Mouse (Mus musculus) effector memory CD4-positive, alpha-beta T cell, adult 5 months (primary cell): Measurements from ENCODE around the gene Dtl. TPM values are rescaled to one million over a fixed set of nuclear protein-coding genes. Genes with fewer than 3 reads are reported as not detected.

Source experiments
- polyA plus RNA-seq: library from polyadenylated mRNA; unstranded; fragments of 100-300 nt; shearing (Covaris generic); gene quantifications from one replicate; pipeline ENCODE4 v1.2.1, GENCODE M21; 2017

Dtl gene
- 4.4 TPM for polyA plus RNA-seq

DNA sequence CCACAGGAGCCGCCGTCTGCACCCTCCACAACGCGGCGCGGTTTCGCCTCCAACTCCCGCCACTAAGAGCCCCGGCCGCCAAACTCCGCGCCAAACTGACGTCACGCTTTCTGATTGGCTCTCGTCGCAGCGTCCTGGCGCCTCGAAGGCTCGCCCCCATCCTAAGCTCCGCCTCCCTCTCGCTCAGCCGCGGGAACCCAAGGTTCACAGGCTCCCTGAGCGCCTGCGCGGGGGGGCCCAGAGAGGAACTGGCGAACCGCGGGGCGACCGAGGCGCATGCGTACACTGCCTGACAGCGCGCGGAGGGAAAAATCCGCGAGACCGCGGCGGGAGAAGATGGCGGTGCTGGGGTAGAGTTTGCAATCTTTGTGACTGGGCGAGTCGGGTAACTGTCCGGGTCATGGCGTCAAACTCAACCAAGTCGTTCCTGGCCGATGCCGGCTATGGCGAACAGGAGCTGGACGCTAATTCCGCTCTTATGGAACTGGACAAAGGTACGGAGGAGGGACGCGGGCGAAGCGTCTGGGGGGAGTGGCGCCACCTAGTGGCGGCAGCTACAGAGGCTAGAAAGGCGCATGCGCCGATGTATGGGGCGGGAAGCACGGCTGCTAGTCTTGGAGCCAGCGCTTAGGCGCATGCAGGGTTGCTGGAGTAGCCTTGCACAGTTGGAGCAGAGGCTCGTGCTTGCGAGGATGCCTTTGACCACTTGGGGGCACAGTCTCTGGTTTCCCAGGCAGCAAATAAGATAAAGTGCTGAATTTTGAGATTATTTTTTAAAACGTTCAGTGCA lies at the start of gene Dtl, which contains the start of gene Ints7:
TSS of gene Dtl (minus strand) at position 87 of the 790 bp plus-strand sequence.
TSS of gene Ints7 (plus strand) at position 179 of the 790 bp plus-strand sequence.

Other genes with a start within 250 kb of the Dtl start
- gene Tmem206, start 249.6 kb downstream of the Dtl start, polyA plus RNA-seq = 12.4 TPM
- gene Ppp2r5a, start 172.3 kb downstream of the Dtl start, polyA plus RNA-seq = 310 TPM
- gene Ints7, start 92 bp upstream of the Dtl start, polyA plus RNA-seq = 44.2 TPM
- 21.9 TPM for gene Lpgat1, start 142.3 kb upstream of the Dtl start, polyA plus RNA-seq
- 0.22 TPM for gene Nek2, start 245.9 kb upstream of the Dtl start, polyA plus RNA-seq